Mouse (Mus musculus) megakaryocyte, embryonic 14.5 days (primary cell): ENCODE results near the gene Dnm3. TPM values are rescaled to one million over a fixed set of nuclear protein-coding genes. Genes with fewer than 3 reads are reported as not detected.

Source experiments
- H3K27me3 ChIP-seq: replicated peaks from 2 replicates; pipeline ENCODE3; 2012; ENCODE audit warnings: inconsistent platforms
- H3K36me3 ChIP-seq: replicated peaks from 2 replicates; pipeline ENCODE3; 2012; ENCODE audit warnings: low read length, inconsistent platforms, mixed read lengths
- H3K4me1 ChIP-seq: 2 replicates; pipeline ENCODE4 v1.6.1; 2012; ENCODE audit warnings: inconsistent platforms
- H3K4me3 ChIP-seq: replicated peaks from 2 replicates; pipeline ENCODE3; 2012; ENCODE audit warnings: moderate library complexity, mild to moderate bottlenecking, inconsistent platforms
- H3K9me3 ChIP-seq: 2 replicates; pipeline ENCODE4 v1.6.1; 2012; ENCODE audit warnings: inconsistent platforms
- FLI1 ChIP-seq: IDR thresholded peaks from 2 replicates; pipeline ENCODE4 v1.6.1; 2012; ENCODE audit warnings: low read length, inconsistent platforms, mixed read lengths
- GATA1 ChIP-seq: IDR thresholded peaks from 3 replicates; pipeline ENCODE4 v1.6.1; 2012; ENCODE audit warnings: mixed read lengths, low read length, inconsistent platforms, borderline replicate concordance
- polyA plus RNA-seq: library from polyadenylated mRNA; stranded (reverse); fragments of >175 nt; gene quantifications from 2 replicates; pipeline ENCODE4 v1.2.3, GENCODE M21; 2012; ENCODE audit warnings: low replicate concordance; ENCODE audit not compliant: insufficient read depth

Dnm3 gene
- polyA plus RNA-seq, 1 experiment = 0.07 TPM

DNA sequence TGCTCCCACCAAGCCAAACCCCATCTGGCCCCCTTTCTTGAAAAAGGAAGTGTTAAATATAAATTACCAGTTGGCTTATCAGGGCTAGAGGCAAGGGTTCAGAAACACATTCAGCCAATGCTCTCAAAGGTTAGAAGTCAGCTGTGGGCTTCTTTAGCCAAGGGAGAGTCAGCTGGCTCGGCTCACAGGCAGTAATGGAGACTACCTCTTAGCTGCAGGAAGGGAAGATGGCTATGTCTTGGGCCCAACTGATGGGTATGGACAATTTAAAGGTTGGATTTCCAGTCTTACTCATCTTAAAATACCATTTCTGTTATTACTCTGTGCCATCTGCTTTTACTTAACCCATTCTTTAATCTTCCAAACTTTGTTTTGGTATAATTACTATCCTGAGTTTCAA, 317.1 kb downstream of the Dnm3 start:
- Histone ChIP-seq H3K4me1 (peaks cover 8% of the 10 kb centered on the region), H3K4me3 (no peak overlapping the region), H3K27me3 (peaks cover 2% of the 10 kb centered on the region), H3K9me3 (no peaks in the 10 kb centered on the region), H3K36me3 (no peaks in the 10 kb centered on the region)
- no peak for TF ChIP-seq FLI1
- TF ChIP-seq GATA1 = no peak

DNA sequence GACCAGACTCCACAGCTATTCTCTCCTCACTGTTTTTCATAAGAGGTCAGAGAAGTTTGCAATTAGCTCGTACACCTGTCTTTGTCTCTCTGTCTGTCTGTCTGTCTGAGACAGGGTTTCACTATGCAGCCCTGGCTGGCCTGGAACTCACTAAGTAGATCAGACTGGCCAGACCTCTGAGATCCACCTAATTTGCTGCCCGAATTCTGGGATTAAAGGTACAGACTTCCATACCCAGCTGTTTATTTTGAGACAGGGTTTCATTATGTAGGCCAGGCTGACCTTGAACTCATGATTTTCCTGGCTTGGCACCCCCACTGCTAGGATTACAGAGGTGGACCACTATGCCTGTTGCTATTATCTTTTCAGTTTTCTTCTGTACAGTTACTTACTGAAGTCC, 319.3 kb downstream of the Dnm3 start:
- Histone ChIP-seq H3K4me3 (no peak overlapping the region), H3K27me3 (peaks cover 2% of the 10 kb centered on the region), H3K9me3 (no peaks in the 10 kb centered on the region), H3K36me3 (no peaks in the 10 kb centered on the region), H3K4me1 (peaks cover 8% of the 10 kb centered on the region)
- TF ChIP-seq GATA1 = no peak
- no peak for TF ChIP-seq FLI1

DNA sequence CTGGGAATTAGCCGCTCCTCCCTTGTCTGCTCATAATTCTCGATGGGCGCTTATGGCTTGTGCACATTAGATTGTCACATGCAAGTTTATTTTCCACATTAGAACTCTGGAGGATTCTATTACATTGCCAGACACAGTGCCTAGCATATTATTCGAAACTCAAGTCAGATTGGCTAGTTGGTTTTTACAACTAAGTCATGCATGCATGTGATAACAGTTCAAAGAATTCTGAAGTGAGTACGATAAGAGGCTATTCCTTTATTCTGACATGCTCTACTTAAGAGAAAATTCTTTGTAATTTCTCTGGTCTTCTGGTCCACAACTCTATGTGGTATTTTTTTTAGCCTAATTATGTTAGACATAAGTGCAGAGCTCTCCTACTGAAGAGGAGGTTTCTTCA, 320.2 kb downstream of the Dnm3 start:
- Histone ChIP-seq H3K4me3 (no peak overlapping the region), H3K4me1 (peaks cover 6% of the 10 kb centered on the region), H3K27me3 (peaks cover 2% of the 10 kb centered on the region), H3K9me3 (no peaks in the 10 kb centered on the region), H3K36me3 (no peaks in the 10 kb centered on the region)
- TF ChIP-seq GATA1 (no peak), FLI1 (no peak)

DNA sequence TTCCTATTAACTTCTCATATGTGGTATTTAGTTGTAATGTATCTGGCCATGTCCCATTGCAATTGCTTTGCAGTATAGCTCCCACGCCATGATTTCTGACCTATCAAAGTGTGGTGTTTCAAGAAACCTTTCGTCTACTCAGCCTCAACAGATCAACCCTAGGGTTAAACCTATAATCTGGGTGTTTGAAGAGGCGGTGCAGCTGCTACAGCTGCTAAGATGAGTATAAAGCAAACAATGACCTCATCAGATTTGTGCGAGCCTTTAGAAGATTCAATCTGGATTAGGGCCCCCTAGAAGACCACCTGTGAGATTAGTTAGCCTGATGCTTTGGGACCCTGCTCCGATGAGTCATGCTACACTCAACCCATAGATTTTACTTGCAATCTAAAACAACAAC, 321.0 kb downstream of the Dnm3 start:
- no peaks in the 10 kb centered on the region for H3K27me3 ChIP-seq
- H3K36me3 ChIP-seq = no peaks in the 10 kb centered on the region
- no peak overlapping the region for H3K4me3 ChIP-seq
- TF ChIP-seq GATA1 = no peak
- H3K4me1 ChIP-seq = no peaks in the 10 kb centered on the region
- H3K9me3 ChIP-seq = no peaks in the 10 kb centered on the region

DNA sequence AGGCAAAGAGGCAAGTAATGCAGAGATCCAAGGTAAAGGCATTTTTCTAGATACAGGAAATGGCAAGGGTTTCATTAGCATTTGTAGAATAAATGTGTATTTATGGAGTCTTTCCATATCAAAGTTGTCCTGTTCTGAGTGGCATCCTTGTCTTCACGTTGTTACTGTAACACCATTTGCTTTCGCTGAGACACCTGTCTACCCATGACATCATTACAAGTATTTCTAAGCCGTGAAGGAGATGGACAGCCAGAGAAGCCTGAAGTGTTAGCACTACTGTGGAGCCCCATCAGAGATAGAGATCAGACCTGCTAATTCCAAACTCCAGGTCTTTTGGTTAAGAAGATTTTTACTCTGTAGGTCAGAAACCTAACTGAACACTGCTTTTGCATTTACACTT, 322.3 kb downstream of the Dnm3 start:
- TF ChIP-seq FLI1 (no peak), GATA1 (no peak)
- H3K36me3 ChIP-seq = no peaks in the 10 kb centered on the region

DNA sequence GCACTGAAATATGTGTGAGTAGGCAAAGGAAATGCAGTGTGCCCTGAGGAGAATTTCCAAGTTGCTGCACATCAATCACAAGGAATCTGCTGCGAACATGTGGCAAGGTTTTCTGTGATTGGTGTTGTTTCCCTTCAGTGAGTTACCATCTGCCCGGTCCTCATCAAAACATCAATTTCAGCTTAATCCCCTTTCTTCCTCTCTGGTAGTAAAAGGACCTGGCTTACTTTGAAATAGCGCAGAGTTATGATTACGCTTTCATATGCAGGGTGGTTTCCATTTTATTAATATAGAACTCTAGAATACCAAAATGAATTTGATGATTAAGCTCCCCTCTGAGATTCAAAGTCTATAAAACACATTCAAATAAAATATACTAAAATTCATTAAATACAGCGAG, 324.7 kb downstream of the Dnm3 start:
- Histone ChIP-seq H3K4me3 (no peak overlapping the region), H3K27me3 (no peaks in the 10 kb centered on the region), H3K4me1 (no peaks in the 10 kb centered on the region), H3K36me3 (no peaks in the 10 kb centered on the region), H3K9me3 (no peaks in the 10 kb centered on the region)
- TF ChIP-seq GATA1 (no peak), FLI1 (no peak)

More for the DNA sequence above, 322.3 kb downstream of the Dnm3 start:
- Histone ChIP-seq H3K4me3 (no peak overlapping the region), H3K9me3 (no peaks in the 10 kb centered on the region), H3K4me1 (no peaks in the 10 kb centered on the region), H3K27me3 (no peaks in the 10 kb centered on the region)

DNA sequence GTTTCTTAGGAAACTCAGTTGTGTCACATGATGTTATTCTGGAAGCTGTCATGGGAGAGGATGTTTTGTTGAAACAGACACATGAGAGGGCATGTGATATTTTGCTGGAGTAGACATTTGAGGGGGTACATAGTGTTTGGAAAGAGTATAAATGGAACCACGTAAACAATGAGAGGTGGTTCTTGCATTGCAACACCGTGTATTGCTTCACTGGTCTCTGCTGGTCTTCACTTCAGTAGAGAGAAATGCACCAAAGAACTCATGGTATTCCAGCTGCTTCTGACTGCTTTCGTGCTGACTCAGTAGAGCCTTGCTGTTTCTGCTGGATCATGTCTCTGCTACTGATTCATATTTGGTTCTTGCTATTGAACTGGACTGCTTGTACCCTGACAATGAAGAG, 328.1 kb downstream of the Dnm3 start:
- H3K9me3 ChIP-seq = no peaks in the 10 kb centered on the region
- no peak overlapping the region for H3K4me3 ChIP-seq
- no peaks in the 10 kb centered on the region for H3K36me3 ChIP-seq
- H3K4me1 ChIP-seq = no peaks in the 10 kb centered on the region
- TF ChIP-seq FLI1 (no peak), GATA1 (no peak)
- H3K27me3 ChIP-seq = no peaks in the 10 kb centered on the region

DNA sequence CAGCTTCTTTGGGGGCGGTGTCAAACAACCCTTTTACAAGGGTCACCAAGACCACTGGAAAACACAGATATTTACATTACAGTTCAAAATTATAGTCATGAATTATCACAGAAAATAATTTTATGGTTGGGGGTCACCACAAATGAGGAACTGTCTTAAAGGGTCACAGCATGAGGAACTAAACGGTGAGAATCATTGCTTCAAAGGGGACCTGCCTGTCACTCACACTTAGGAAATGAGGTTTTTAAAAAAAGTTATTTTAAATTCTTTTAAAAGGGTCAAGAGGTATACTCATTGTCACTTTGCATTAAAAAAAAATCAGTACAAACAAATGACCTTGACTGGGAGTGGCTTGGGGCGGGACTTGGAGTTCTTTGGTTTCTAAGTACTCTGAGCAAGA, 330.3 kb downstream of the Dnm3 start:
- Histone ChIP-seq H3K27me3 (no peaks in the 10 kb centered on the region), H3K4me3 (no peak overlapping the region), H3K36me3 (no peaks in the 10 kb centered on the region), H3K9me3 (no peaks in the 10 kb centered on the region), H3K4me1 (no peaks in the 10 kb centered on the region)
- TF ChIP-seq FLI1 (no peak), GATA1 (no peak)

DNA sequence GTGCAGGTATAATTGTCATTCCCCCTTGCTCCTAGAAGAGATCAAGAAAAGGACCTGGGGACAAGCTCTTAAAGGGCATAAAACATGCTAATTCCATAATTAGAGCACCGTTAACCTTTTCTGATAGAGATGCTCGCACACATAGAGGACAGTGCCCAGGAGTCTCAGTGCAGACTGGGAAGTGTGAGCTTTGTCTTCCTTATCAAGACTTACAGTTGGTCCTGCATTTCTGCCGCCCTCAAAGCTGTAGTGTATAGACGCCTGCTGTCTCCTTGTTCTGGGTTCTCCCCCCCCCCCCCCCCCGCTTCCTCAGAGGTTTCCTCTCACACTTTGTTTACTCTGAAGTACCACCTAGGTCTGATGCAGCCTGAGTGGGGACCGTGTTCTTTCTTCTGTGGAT, 332.1 kb downstream of the Dnm3 start:
- TF ChIP-seq FLI1 (no peak), GATA1 (no peak)

DNA sequence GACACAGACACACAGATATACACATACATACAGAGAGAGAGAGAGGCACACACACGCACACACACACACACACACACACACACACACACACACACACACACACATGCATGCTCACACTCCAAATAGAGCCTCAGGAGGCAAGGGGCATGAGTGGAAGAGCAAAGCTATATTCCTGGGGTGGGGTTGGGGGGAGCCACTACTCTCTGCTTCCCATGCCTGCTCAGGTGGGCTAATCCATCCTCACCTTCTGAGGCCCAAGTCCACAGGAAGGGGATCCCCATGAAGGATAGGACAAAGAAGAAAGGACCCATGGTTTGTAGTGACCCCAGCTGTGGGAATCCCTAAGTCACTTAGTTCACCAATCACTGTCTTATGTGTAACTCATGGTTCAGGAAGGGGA, 332.8 kb downstream of the Dnm3 start:
- Histone ChIP-seq H3K4me3 (no peak overlapping the region), H3K9me3 (no peaks in the 10 kb centered on the region), H3K27me3 (no peaks in the 10 kb centered on the region), H3K36me3 (no peaks in the 10 kb centered on the region), H3K4me1 (no peaks in the 10 kb centered on the region)
- TF ChIP-seq GATA1 = no peak
- TF ChIP-seq FLI1 = no peak

More for the DNA sequence above, 332.1 kb downstream of the Dnm3 start:
- Histone ChIP-seq H3K27me3 (no peaks in the 10 kb centered on the region), H3K9me3 (no peaks in the 10 kb centered on the region), H3K4me3 (no peak overlapping the region), H3K4me1 (no peaks in the 10 kb centered on the region), H3K36me3 (no peaks in the 10 kb centered on the region)
